Mouse (Mus musculus): ENCODE results near the gene Sfswap. TPM values are rescaled to one million over a fixed set of nuclear protein-coding genes. Genes with fewer than 3 reads are reported as not detected.

Sfswap gene
- total and polyA plus RNA-seq, 3 experiments, result 38.5 to 74.7 TPM; not detected in 1

DNA sequence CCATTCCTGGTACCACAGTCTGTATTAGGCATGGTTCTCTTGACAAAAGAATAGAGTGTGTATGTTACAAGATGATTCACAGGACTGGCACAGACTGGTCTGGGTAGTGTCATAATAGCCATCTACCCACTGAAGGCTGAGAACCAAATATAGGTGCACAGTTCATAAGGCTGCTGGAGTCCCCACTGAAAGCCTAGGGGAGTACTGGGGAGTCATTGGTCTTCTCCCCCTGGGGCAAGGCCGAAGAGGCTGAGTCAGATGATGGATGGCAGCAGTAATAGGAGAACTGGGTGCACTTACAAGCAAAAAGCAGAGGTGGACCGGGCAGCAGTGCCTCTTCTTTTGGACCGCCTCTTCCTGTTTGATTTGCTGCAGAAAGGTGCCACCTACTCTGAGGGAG lies 32.7 kb downstream of the Sfswap start:
- Histone ChIP-seq H3K27ac (ENCODE audit: control insufficient read depth, low read depth, low read length) (no peak overlapping the region), H3K36me3 (ENCODE audit: control insufficient read depth in 1 of 2, insufficient read depth in 2 of 2, low read length in 2 of 2) (peaks cover 0 to 35% of the 10 kb centered on the region in 2 experiments; a peak in 2 of 4 replicates), H3K27me3 (ENCODE audit: control insufficient read depth in 1 of 2, insufficient read depth in 2 of 2, low read length in 2 of 2) (no peaks in the 10 kb centered on the region), H3K9ac (ENCODE audit: control insufficient read depth, low read depth, low read length, poor library complexity, severe bottlenecking) (no peak overlapping the region), H3K4me1 (ENCODE audit: control insufficient read depth in 1 of 2, insufficient read depth in 2 of 2, low read length in 2 of 2) (no peaks in the 10 kb centered on the region), H3K9me3 (replicated peaks; ENCODE audit: insufficient read depth, low read length) (no peaks in the 10 kb centered on the region), H3K4me3 (ENCODE audit: control insufficient read depth in 1 of 2, insufficient read depth in 1 of 2, low read depth in 2 of 2, low read length in 2 of 2) (no peak overlapping the region), H3K79me2 (ENCODE audit: control insufficient read depth, insufficient read depth, low read length, poor library complexity) (no peaks in the 10 kb centered on the region)
- no peak for DNase-seq (ENCODE audit: low read depth, low spot score)
- TF ChIP-seq SIN3A (IDR thresholded peaks at IDR 0.05; ENCODE audit: low read length) (no peak), NELFE (IDR thresholded peaks at IDR 0.05; ENCODE audit: low read depth, low read length) (no peak), KAT2A (conservative IDR thresholded peaks at IDR 0.05; ENCODE audit: low read depth, low read length) (no peak)

DNA sequence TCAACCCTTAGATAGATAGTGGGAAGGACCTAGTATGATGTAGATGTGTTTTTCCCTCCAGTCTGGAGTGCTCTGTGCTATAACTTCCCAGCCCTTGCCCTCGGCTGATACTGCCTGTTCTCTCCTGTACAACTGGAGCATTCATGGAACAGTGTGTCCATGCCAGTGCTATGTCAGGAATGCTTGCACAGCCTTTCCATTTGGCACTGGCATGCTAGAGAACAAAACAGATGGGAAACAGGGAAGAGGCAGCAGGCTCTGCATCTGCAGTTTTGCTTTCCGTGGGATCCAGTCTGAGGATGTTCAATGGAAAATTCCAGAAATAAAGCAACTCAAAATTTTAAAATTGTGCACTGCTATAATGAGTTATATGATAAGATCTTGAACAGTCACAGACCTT lies 33.5 kb downstream of the Sfswap start:
- H3K79me2 ChIP-seq (ENCODE audit: control insufficient read depth, insufficient read depth, low read length, poor library complexity), result no peaks in the 10 kb centered on the region
- no peak for DNase-seq (ENCODE audit: low read depth, low spot score)
- H3K27me3 ChIP-seq (ENCODE audit: control insufficient read depth in 1 of 2, insufficient read depth in 2 of 2, low read length in 2 of 2), result no peaks in the 10 kb centered on the region
- H3K4me3 ChIP-seq (ENCODE audit: control insufficient read depth in 1 of 2, insufficient read depth in 1 of 2, low read depth in 2 of 2, low read length in 2 of 2), result no peak overlapping the region
- TF ChIP-seq MEF2A (IDR thresholded peaks at IDR 0.05; ENCODE audit: extremely low read depth, insufficient replicate concordance, low read depth, low read length, poor library complexity, severe bottlenecking) (no peak), USF1 (IDR thresholded peaks at IDR 0.05; ENCODE audit: low read depth, low read length) (no peak), ZC3H11A (IDR thresholded peaks at IDR 0.05; ENCODE audit: low read depth, low read length) (no peak)
- no peak overlapping the region for H3K9ac ChIP-seq (ENCODE audit: control insufficient read depth, low read depth, low read length, poor library complexity, severe bottlenecking)
- no peak overlapping the region for H3K27ac ChIP-seq (ENCODE audit: control insufficient read depth, low read depth, low read length)
- H3K4me1 ChIP-seq (ENCODE audit: control insufficient read depth in 1 of 2, insufficient read depth in 2 of 2, low read length in 2 of 2), result no peaks in the 10 kb centered on the region
- no peaks in the 10 kb centered on the region for H3K9me3 ChIP-seq (replicated peaks; ENCODE audit: insufficient read depth, low read length)
- H3K36me3 ChIP-seq (ENCODE audit: control insufficient read depth in 1 of 2, insufficient read depth in 2 of 2, low read length in 2 of 2), result peaks cover 0 to 33% of the 10 kb centered on the region in 2 experiments; a peak in 2 of 4 replicates

DNA sequence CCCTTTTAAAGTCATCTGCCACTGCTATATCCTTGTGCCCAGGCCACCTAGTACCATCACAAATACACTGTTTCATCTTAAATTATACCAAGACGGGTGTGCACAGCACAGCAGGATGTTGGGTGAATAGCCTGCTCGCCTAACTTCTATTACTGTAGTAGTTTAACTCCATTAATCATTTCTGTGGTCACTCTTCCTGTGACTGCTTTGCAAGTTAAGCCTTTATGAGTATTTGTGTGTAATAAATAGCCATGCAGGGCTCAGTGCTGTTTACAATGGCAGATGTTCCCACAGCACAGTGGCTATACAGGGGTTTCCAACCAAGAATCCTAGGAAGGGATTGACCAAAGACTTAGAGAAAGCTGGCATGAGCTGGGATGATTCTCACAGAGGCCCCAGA lies 34.0 kb downstream of the Sfswap start:
- H3K4me1 ChIP-seq (ENCODE audit: control insufficient read depth in 1 of 2, insufficient read depth in 2 of 2, low read length in 2 of 2), result no peaks in the 10 kb centered on the region
- H3K4me3 ChIP-seq (ENCODE audit: control insufficient read depth in 1 of 2, insufficient read depth in 1 of 2, low read depth in 2 of 2, low read length in 2 of 2), result no peak overlapping the region
- peaks cover 0 to 36% of the 10 kb centered on the region in 2 experiments; a peak in 2 of 4 replicates for H3K36me3 ChIP-seq (ENCODE audit: control insufficient read depth in 1 of 2, insufficient read depth in 2 of 2, low read length in 2 of 2)
- DNase-seq (ENCODE audit: low read depth, low spot score), result no peak
- H3K79me2 ChIP-seq (ENCODE audit: control insufficient read depth, insufficient read depth, low read length, poor library complexity), result no peaks in the 10 kb centered on the region
- H3K27me3 ChIP-seq (ENCODE audit: control insufficient read depth in 1 of 2, insufficient read depth in 2 of 2, low read length in 2 of 2), result no peaks in the 10 kb centered on the region
- no peak overlapping the region for H3K27ac ChIP-seq (ENCODE audit: control insufficient read depth, low read depth, low read length)
- TF ChIP-seq ZKSCAN1 (IDR thresholded peaks at IDR 0.05; ENCODE audit: low read depth, low read length), result no peak
- no peak for TF ChIP-seq NELFE (IDR thresholded peaks at IDR 0.05; ENCODE audit: low read depth, low read length)
- no peak for TF ChIP-seq ZC3H11A (IDR thresholded peaks at IDR 0.05; ENCODE audit: low read depth, low read length)
- TF ChIP-seq BHLHE40 (IDR thresholded peaks at IDR 0.05; ENCODE audit: borderline replicate concordance, low read depth, low read length), result no peak
- TF ChIP-seq KAT2A (conservative IDR thresholded peaks at IDR 0.05; ENCODE audit: low read depth, low read length), result no peak
- TF ChIP-seq POLR2A (IDR thresholded peaks at IDR 0.05; ENCODE audit: control insufficient read depth in 1 of 2, insufficient read depth in 1 of 2, low read depth in 1 of 2, low read length in 2 of 2, poor library complexity in 1 of 2), result no peak
- H3K9me3 ChIP-seq (replicated peaks; ENCODE audit: insufficient read depth, low read length), result no peaks in the 10 kb centered on the region
- H3K9ac ChIP-seq (ENCODE audit: control insufficient read depth, low read depth, low read length, poor library complexity, severe bottlenecking), result no peak overlapping the region
